Mouse (Mus musculus) liver, embryonic 14.5 days (tissue): Measurements from ENCODE around the gene Urm1. TPM values are rescaled to one million over a fixed set of nuclear protein-coding genes. Genes with fewer than 3 reads are reported as not detected.
"Not testable (repeated sequence)": the region's sequence is repeated elsewhere in the genome, so short reads cannot be mapped to it uniquely, and the experiment has no call there.

Source experiments
- ATAC-seq: fragments of 200-750 bp; cut with Nextera tagmentation; 2 replicates; pipeline ENCODE4 v1.8.0; 2017; ENCODE audit warnings: moderate number of reproducible peaks, mild to moderate bottlenecking, moderate library complexity; ENCODE audit not compliant: insufficient read depth
- DNase-seq, 3 experiments: peaks; one replicate each; pipeline ENCODE4 v3.0.0-alpha.2; 2012 to 2013; ENCODE audit warnings: low read depth in 3 of 3, low spot score in 3 of 3
- H3K27ac ChIP-seq: fragments of 300-500 bp; sonication (generic); 2 replicates; pipeline ENCODE4 v1.5.1; 2014; ENCODE audit warnings: moderate library complexity, mild to moderate bottlenecking, control low read depth, inconsistent platforms
- H3K27me3 ChIP-seq: fragments of 300-500 bp; sonication (generic); 2 replicates; pipeline ENCODE4 v1.6.1; 2014; ENCODE audit warnings: mild to moderate bottlenecking, low read length, moderate library complexity; ENCODE audit not compliant: control insufficient read depth, insufficient read depth
- H3K36me3 ChIP-seq: fragments of 300-500 bp; sonication (generic); replicated peaks from 2 replicates; pipeline ENCODE4 v1.6.1; 2014; ENCODE audit warnings: low read depth; ENCODE audit not compliant: control insufficient read depth, insufficient read depth
- H3K4me1 ChIP-seq, 2 experiments: fragments of 200-500 bp in 1 of 2; fragments of 300-500 bp in 1 of 2; sonication (generic) in 1 of 2; replicated peaks; 2 replicates each; pipeline ENCODE4 v1.6.1; 2012 to 2014; ENCODE audit warnings: antibody characterized with exemption in 1 of 2, inconsistent platforms in 1 of 2, low read length in 1 of 2; ENCODE audit not compliant: control insufficient read depth in 2 of 2, insufficient read depth in 2 of 2
- H3K4me2 ChIP-seq: fragments of 300-500 bp; sonication (generic); 2 replicates; pipeline ENCODE4 v1.6.1; 2014; ENCODE audit warnings: low read depth, mild to moderate bottlenecking, control low read depth, moderate library complexity
- H3K4me3 ChIP-seq, 2 experiments: fragments of 200-500 bp in 1 of 2; fragments of 300-500 bp in 1 of 2; sonication (generic) in 1 of 2; 2 replicates each; pipeline ENCODE4 v1.5.1; 2012 to 2014; ENCODE audit warnings: low read depth in 2 of 2, low read length in 2 of 2, mild to moderate bottlenecking in 2 of 2, control low read depth in 1 of 2, inconsistent platforms in 1 of 2, moderate library complexity in 1 of 2; ENCODE audit not compliant: insufficient read depth in 1 of 2
- H3K9ac ChIP-seq: fragments of 300-500 bp; sonication (generic); replicated peaks from 2 replicates; pipeline ENCODE4 v1.6.1; 2014; ENCODE audit warnings: mild to moderate bottlenecking, control low read depth, moderate library complexity
- H3K9me3 ChIP-seq: fragments of 300-500 bp; sonication (generic); 2 replicates; pipeline ENCODE4 v1.6.1; 2016; ENCODE audit warnings: low read length, mixed read lengths; ENCODE audit not compliant: control insufficient read depth
- CTCF ChIP-seq: IDR thresholded peaks from 2 replicates; pipeline ENCODE4 v1.5.1; 2016; ENCODE audit warnings: antibody characterized with exemption, low read depth, control low read depth
- EP300 ChIP-seq: IDR thresholded peaks from 2 replicates; pipeline ENCODE4 v1.6.1; 2016; ENCODE audit warnings: antibody characterized with exemption, low read depth
- WGBS: fragments of 180-500 bp; shearing (Covaris S2); extraction: QIAGEN DNeasy Blood & Tissue Kit; methylation state at CpG from one replicate; pipeline ENCODE4 v1.1.7; 2014; ENCODE audit not compliant: insufficient replicate concordance; 5-methylcytosine and 5-hydroxymethylcytosine counted together
- polyA plus RNA-seq, 2 experiments: library from polyadenylated mRNA; depleted of rRNA in 1 of 2; stranded (reverse) in 1 of 2; unstranded in 1 of 2; fragments of >200 nt; fragmentation: Nextera tagmentation in 1 of 2; extraction: Ambion mirVana in 1 of 2; gene quantifications; 2 replicates each; pipeline versions ENCODE4 v1.2.1 to v1.2.3; 2012 to 2014

Gene Urm1
- polyA plus RNA-seq, 2 experiments = 7.4 to 17.7 TPM

- no peak for ATAC-seq
- Histone ChIP-seq H3K36me3 (peaks cover 58% of the 10 kb centered on the region), H3K9me3 (peaks cover 2% of the 10 kb centered on the region; the same call in 1 of the 2 replicates), H3K4me1 (peaks cover 0 to 3% of the 10 kb centered on the region in 2 experiments; a peak in 1 of 4 replicates), H3K27me3 (no peaks in the 10 kb centered on the region), H3K4me3 (no peak overlapping the region), H3K27ac (no peak overlapping the region), H3K4me2 (no peak overlapping the region), H3K9ac (no peak overlapping the region)
- no peak for DNase-seq
- TF ChIP-seq EP300 = no peak
- no peak for TF ChIP-seq CTCF
- 87% methylated on average over 4 of the region's 4 CpGs for WGBS
Observed at GRCm38 (mm10) chr2:29878061-29878460, 58.2 kb downstream of the Urm1 start.

DNA sequence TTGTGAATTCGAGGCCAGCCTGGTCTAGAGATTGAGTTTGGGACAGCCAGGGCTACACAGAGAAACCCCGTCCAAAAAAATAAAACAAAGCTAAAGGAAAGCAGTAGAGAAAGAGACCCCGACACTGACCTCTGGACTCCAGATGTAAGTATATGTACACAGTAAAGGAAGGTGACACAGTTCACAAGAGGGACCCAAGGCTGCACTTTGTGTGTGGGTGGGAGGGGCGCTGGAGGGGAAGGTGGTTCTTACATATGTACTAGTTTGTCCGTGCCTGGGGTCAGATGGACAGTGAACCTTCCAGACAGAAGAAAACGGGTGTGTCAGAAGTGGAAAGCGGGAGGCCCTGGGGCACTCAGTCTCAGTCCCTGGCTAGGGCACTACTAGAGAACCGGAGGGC, 59.3 kb downstream of the Urm1 start:
- H3K36me3 ChIP-seq = peaks cover 46% of the 10 kb centered on the region
- TF ChIP-seq EP300 (no peak), CTCF (no peak)
- no peak for DNase-seq

DNA sequence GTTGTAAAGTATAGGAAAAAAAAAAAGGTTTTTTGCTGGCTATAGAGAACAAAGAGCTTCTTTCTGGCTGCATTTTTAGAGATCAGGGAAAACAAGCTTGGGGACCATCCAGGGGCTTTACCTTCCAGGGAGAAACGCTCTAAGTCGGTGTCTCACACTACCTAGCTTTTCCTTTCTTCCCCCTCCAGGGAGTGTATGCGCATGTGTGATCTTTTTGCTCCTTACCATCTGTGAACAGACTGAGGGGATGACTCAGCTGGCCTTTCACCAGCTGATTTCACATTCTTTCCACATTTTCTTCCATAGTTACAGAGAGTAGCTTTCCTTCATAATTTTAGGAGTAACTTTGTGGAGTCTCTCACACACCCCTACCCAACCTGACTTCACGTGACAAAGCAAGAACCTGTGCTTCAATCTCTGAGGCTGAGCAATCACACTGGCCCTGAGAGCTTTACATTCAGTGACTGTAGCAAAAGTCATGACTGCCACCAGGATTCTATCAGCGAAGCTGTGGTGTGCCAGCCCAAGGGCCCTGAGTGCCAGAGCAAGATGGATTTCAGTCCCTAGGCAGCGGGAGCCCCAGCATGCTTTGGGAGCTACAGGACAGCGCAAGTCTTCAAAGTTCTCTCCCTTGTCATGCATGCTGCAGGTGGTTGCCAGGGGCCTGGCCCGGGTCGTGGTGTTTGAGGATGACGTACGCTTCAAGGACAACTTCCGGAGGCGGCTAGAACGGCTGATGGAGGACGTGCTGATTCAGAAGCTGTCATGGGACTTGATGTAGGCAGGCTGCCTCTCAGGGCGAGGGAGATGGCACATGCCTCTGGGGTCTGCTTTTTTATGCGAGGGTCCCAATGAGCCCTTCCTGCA, 60.3 kb downstream of the Urm1 start:
- H3K27me3 ChIP-seq = no peaks in the 10 kb centered on the region
- H3K9ac ChIP-seq = no peak overlapping the region
- WGBS = 79% methylated on average over 17 of the region's 17 CpGs
- H3K36me3 ChIP-seq = peaks cover 39% of the 10 kb centered on the region
- H3K4me1 ChIP-seq = peaks cover 0 to 3% of the 10 kb centered on the region in 2 experiments; a peak in 1 of 4 replicates
- H3K4me3 ChIP-seq = no peak overlapping the region
- TF ChIP-seq EP300 (no peak), CTCF (no peak)
- DNase-seq (no peak), ATAC-seq (no peak)
- peaks cover 2% of the 10 kb centered on the region; the same call in 1 of the 2 replicates for H3K9me3 ChIP-seq
- no peak overlapping the region for H3K4me2 ChIP-seq
- H3K27ac ChIP-seq = no peak overlapping the region

More for the DNA sequence above, 59.3 kb downstream of the Urm1 start:
- Histone ChIP-seq H3K4me2 (no peak overlapping the region), H3K27ac (no peak overlapping the region), H3K4me1 (peaks cover 0 to 3% of the 10 kb centered on the region in 2 experiments; a peak in 1 of 4 replicates), H3K9ac (no peak overlapping the region), H3K27me3 (no peaks in the 10 kb centered on the region), H3K4me3 (no peak overlapping the region), H3K9me3 (peaks cover 2% of the 10 kb centered on the region; the same call in 1 of the 2 replicates)
- ATAC-seq = no peak
- WGBS = 79% methylated on average over 8 of the region's 8 CpGs

DNA sequence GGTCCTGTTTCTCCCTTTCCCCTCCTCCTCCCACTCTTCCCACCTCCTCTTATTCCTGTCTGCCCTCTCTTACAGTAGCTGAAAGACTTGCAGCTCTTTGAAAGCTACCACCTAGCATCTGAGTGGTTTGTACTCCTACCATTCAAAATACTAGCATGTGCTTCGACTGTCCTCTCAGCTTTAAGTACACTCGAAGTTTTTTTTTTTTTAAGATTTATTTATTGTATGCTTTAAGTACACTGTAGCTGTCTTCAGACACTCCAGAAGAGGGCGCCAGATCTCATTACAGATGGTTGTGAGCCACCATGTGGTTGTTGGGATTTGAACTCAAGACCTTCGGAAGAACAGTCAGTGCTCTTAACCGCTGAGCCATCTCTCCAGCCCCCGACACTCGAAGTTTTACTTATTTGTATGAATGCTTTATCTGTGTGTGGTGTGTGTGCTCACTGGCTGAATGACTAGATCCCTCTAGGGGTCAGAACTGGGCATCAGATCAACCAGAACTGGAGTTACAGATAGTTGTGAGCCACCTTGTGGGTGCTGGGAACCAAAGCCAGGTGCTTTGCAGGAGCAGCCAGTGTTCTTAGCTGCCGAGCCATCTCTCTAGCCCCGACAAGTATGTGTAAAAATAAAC, 66.9 kb downstream of the Urm1 start:
- H3K9me3 ChIP-seq, H3K36me3 ChIP-seq, H3K27ac ChIP-seq, ATAC-seq, H3K4me2 ChIP-seq, DNase-seq, H3K4me3 ChIP-seq, H3K9ac ChIP-seq, H3K27me3 ChIP-seq: not testable (repeated sequence)
- H3K4me1 ChIP-seq = peaks cover 14 to 16% of the 10 kb centered on the region in 2 experiments
- peak; percentile 43; the same call in 1 of the 2 replicates for TF ChIP-seq CTCF
- WGBS = 59% methylated on average over 9 of the region's 9 CpGs
